Mouse (Mus musculus): Measurements from ENCODE around the gene Fads2.

Fads2 gene

GRCm38 (mm10) chr19:10102054-10102700 lies 631 bp upstream of the Fads2 start:
- DNase-seq (ENCODE audit: low read depth), result no peak

DNA sequence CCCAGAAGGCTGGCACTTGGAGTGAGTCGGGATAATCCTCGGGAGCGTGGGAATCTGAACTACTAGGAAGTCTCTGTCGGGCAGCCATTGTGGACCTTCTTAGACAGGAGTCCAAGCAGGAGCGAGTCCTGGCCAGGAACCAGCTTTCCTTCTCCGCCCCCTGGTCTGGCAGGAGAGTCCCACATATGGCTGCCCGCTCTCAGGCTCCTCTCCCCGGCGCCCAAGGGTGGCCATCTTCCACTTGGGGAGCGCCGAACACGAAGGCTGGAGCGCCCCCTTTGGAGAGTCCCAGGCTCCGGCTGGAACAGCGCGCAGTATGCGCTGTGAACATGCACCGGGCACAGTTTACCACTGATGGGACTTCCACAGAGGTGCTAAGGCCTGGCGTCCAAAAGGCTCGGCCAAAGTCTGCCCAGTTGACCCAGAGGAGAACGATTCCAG lies 895 bp downstream of the Fads2 start:
- DNase-seq (ENCODE audit: low read depth), result peak; percentile 84

DNA sequence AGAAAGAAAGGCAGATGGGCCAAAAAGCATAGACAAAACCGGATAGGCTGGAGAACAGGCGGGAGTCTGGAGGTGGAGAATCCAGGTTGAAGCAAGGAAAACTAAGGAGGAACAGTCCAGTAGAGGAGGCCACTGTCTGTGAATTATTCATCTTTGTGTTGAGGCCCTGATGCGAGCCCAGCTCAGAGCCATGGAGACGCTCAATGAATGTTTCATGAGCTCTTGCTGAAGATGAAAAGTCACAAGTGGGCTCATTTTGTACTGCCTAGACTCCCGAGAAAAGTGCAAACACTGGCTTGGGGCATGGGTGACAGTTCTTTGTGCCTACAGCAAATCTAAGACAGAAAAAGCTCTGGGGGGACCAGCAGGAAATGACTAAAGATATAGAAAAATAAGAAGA lies 3.7 kb downstream of the Fads2 start:
- DNase-seq (ENCODE audit: low read depth), result no peak

DNA sequence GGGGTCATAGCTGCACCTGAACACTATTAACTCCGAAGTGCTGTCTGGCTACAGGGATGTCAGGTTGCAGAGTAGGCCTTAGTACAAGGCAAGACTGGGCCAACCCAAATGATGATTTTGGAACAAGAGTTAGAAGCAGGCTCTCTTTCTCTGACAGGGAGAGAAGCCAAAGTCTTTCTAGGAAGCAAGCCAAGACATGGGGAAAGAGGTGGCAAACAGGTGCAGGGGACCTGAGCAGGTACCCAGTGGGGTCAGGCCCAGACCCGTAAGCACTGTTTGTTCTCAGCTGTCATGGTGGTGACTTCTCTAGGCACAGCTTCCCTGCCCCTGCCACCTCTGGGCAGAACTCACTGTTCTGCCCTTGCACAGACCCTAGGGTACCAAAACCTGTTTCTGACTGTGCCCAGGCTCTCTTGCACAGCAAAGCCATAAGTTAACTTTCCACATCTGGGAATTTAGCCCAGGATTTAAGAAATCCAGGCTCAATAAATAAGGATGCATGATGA lies 5.1 kb downstream of the Fads2 start:
- DNase-seq (ENCODE audit: low read depth), result no peak

GRCm38 (mm10) chr19:10094695-10095094 lies 6.9 kb downstream of the Fads2 start:
- DNase-seq (ENCODE audit: low read depth), result no peak

DNA sequence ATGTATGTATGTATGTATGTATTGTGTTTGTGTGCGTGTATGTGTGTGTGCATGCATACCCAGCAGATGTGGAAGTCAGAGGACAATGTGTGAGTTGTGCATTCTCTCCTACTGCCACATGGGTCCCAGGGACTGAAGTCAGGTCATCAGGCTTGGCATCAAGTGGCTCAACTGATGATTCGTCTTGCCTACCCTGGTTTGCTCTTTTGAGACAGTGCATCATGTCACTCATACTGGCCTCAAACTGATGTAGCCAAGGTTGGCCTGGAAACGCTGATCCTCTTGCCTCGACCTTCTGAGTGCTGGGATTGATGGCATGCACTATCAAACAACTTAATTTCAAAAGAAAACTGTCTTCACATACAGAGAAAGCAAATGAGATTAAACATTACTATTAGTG lies 7.7 kb downstream of the Fads2 start:
- no peak for DNase-seq (ENCODE audit: low read depth)

DNA sequence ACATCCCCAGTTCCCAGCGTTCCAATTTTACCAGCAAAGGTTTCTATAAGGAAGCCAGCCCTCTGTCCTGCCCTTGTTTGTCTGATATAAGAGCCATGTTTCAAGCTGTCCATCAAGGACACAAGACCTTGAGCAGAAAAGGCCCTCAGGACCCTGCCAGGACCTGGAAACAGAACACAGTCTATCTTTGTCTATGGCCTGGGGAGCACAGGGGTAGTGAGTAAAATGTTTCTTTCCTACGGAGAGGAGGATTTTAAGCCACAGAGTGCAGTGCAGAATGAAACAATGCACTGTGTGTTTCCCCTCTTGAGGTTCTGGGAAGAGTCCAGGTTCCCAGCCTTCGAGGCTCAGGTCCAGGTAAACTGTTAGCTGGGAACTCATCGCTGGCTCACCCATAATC lies 14.6 kb downstream of the Fads2 start:
- no peak for DNase-seq (ENCODE audit: low read depth)

- DNase-seq (ENCODE audit: low read depth), result no peak
Measured at GRCm38 (mm10) chr19:10085454-10085853, 16.1 kb downstream of the Fads2 start.

- no peak for DNase-seq (ENCODE audit: low read depth)
Measured at GRCm38 (mm10) chr19:10082105-10082504, 19.4 kb downstream of the Fads2 start.

- no peak for DNase-seq (ENCODE audit: low read depth)
Measured at GRCm38 (mm10) chr19:10080384-10080783, 21.2 kb downstream of the Fads2 start.

- DNase-seq (ENCODE audit: low read depth), result no peak
Measured at GRCm38 (mm10) chr19:10078392-10078791, 23.2 kb downstream of the Fads2 start.

DNA sequence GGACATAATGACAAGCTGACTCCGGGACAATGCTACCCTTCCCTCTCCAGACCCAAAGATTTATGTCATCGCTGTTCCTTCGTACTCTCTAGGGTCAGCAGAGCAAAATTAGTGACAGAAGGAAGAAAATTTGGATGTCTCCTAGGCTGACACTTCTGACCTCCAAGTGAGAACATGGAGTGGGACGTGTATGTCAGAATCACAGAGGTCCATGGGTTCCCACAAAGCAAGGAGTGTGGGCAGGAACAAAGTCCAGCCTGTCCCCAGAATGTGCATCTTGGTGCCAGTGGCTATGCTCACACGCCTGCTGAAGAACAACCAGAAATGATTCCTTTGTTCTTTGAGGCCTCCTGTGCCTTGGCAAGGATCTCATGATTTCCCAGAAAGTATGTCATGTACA lies 28.4 kb downstream of the Fads2 start:
- DNase-seq (ENCODE audit: low read depth), result no peak

- no peak for DNase-seq (ENCODE audit: low read depth)
Measured at GRCm38 (mm10) chr19:10071892-10072291, 29.7 kb downstream of the Fads2 start.

- no peak for DNase-seq (ENCODE audit: low read depth)
Measured at GRCm38 (mm10) chr19:10071166-10071565, 30.4 kb downstream of the Fads2 start.

DNA sequence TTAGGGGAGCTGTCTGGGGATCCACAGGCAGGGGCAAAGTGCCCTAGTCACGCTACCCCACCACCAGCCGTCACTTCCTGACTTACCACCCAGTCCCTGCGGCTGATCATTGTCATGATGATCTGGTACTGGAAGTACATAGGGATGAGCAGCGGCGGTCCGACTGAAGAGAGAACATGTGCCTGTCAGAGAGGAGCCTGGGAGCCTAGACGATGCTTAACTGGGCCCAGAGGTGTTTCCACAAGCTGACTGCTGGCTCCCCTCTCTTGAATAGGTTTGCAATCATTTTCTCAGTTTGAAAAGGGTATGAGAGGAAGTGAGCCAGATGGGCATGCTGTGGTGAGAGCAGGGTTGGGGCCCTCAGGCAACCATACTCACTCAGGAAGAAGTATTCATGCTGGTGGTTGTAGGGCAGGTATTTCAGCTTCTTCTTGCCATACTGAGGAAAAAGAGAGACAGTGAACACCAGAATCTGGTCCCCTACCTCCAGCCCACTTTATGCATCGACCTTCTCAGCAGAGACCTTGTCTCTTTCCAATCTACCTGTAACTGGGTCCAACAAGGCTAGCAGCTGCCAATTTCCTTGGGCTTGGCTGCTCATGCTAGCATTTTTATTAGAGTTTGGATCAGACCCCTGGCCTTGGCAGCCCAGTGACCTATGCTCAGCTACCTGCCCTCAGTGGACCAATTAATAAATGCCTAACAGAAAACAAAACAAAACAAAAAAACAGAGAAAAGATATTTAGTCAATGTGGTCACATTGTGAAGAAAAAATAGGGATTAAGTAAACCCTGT lies 31.2 kb downstream of the Fads2 start:
- no peak for DNase-seq (ENCODE audit: low read depth)

DNA sequence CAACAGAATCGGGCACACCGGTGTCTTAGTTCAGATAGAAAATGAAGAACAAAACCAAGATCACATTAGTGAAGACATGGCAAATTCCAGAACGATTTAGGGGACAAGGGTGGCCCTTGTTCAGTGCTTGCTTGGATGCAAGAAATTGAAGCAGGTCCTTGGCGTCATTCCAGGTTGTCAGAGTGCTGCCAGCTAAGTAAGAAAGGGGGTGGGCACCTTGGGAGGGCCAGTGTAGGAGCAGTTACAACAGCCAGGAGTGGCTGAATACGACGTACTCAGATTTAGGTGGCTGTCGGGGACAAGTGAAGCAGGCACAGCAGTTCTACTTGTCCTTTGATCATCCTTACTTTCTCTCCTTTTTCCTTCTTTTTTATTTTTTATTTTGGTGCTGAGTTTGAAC lies 33.8 kb downstream of the Fads2 start:
- DNase-seq (ENCODE audit: low read depth), result no peak

DNA sequence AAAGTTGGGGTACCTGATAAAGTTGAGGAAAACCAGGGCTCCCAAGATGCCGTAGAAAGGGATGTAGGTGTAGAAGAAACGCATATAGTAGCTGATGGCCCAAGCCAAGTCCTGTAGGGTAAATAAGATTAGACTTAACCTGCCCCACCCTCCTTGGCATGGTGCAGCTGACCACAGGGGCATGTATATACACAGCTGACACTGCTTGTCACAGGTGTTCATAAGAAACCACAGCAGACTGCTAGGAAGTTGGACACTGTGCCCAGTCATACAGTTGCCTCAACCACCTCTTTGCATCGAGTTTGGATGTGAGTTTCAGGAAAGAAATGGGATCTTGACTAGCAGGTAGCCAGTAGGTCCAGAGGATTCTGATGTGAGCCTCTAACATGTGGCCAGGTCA lies 35.0 kb downstream of the Fads2 start:
- DNase-seq (ENCODE audit: low read depth), result no peak

GRCm38 (mm10) chr19:10066189-10066500 lies 35.4 kb downstream of the Fads2 start:
- DNase-seq (ENCODE audit: low read depth), result no peak

GRCm38 (mm10) chr19:10065465-10066188 lies 35.9 kb downstream of the Fads2 start:
- no peak for DNase-seq (ENCODE audit: low read depth)

DNA sequence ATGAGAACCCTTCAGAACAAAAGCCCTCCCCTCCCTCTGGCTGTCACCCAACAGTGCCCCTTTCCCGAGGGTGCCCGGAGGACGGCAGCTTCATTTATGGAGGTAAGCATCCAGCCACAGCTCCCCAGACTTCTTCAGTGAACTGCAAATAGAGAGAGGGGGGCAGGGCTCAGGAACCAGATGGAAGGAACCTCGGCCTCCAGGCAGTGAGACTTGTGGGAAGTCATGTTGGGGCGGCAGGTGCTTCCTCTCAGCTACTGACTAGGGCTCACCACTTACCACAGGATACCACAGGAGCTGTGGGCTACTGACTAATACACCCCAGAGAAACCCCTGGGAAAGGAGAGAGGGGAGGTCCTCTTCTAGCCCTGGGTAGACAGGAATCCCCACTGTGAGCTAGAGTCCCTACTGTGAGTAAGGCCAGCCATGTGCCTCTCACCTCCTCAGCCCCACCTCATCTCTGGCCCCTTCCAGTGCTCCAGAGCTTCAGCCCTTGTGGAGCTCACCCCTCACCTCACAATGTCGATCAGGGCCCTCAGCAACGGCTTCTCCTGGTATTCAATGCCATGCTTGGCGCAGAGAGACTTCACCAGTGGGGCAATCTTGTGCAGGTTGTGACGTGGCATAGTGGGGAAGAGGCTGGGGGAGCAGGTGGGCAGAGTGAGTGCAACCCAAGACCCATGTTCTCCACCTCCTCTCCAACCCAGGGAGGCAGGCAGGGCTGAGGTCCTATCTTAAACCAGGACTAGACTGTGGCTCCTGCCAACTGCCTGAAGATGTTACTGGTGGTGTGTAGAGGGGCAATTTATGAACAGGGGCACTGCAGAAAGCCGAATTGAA lies 37.2 kb downstream of the Fads2 start:
- DNase-seq (ENCODE audit: low read depth), result peak; percentile 71

DNA sequence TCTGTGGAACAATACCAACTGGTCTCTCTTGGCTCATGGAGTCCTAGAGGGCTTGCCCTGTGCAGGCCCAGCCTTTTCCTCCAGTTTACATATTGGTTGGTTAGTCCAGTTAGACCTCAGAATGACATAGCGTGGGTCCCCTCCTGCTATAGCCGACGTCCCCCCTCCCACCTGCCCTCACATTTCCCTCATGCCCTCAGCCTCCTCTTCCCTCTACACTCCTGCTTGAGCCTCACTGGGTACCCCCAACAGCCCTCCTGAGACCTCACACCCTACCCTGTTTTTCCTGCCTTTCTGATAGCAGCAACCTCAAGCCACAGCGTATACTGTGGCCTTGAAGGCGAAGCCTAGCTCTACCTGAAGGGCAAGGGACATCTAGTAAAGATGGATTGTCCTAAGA lies 38.7 kb downstream of the Fads2 start:
- DNase-seq (ENCODE audit: low read depth), result no peak

DNA sequence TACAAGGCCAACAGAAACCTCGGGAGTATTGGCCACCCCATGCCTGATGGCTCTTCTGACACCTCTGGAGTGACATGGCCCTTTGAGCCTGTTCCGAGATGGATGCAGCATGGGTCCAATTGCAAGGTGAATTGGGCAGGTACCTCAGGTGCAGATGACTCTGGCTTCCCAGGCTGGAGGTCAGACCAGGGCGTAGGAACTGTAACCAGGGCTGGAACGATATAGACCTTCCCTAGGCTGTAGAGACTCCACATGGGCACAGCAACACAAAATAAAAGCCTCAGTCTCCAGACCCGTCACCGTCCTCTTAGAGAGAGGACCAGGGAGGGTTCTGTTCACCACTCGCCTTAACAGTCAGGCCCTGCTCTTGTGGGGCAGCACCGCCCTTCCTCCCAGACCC lies 39.3 kb downstream of the Fads2 start:
- DNase-seq (ENCODE audit: low read depth), result no peak

Data from c-Kit-positive CD71-negative TER-119-negative erythroid progenitor cells, embryonic 14.5 days (primary cell).